Mouse (Mus musculus): Measurements from ENCODE around the gene Car14.

GRCm38 (mm10) chr3:95932566-95932965 is 28.1 kb upstream of the Car14 start:
- TF ChIP-seq POLR2A (IDR thresholded peaks at IDR 0.05; ENCODE audit: borderline replicate concordance, insufficient read depth, low read length) (no peak), CTCF (IDR thresholded peaks at IDR 0.05; ENCODE audit: borderline replicate concordance, insufficient read depth, low read depth, low read length) (no peak)
